Mouse (Mus musculus) ES-Bruce4 (cell line): ENCODE data around the gene Dcun1d1. TPM values are rescaled to one million over a fixed set of nuclear protein-coding genes. Genes with fewer than 3 reads are reported as not detected.

Source experiments
- H3K27ac ChIP-seq: 2 replicates; pipeline ENCODE4 v1.5.1; 2012; ENCODE audit warnings: low read length, inconsistent platforms; ENCODE audit not compliant: insufficient read depth
- H3K27me3 ChIP-seq: 2 replicates; pipeline ENCODE4 v1.6.1; 2012; ENCODE audit warnings: mild to moderate bottlenecking, low read length, inconsistent platforms; ENCODE audit not compliant: control insufficient read depth, poor library complexity, insufficient read depth, severe bottlenecking
- H3K36me3 ChIP-seq: 2 replicates; pipeline ENCODE4 v1.6.1; 2012; ENCODE audit warnings: inconsistent platforms, mild to moderate bottlenecking, low read length, moderate library complexity; ENCODE audit not compliant: control insufficient read depth, poor library complexity, insufficient read depth, severe bottlenecking
- H3K4me1 ChIP-seq: one replicate; pipeline ENCODE4 v1.8.1; 2011; ENCODE audit warnings: low read length; ENCODE audit not compliant: control insufficient read depth, insufficient read depth
- H3K4me3 ChIP-seq: 2 replicates; pipeline ENCODE4 v1.5.1; 2011; ENCODE audit warnings: low read depth, mild to moderate bottlenecking, low read length
- H3K9ac ChIP-seq: 2 replicates; pipeline ENCODE4 v1.6.1; 2012; ENCODE audit warnings: low read depth, mild to moderate bottlenecking, inconsistent platforms; ENCODE audit not compliant: poor library complexity, severe bottlenecking
- H3K9me3 ChIP-seq: replicated peaks from 2 replicates; pipeline ENCODE4 v1.6.1; 2012; ENCODE audit warnings: mild to moderate bottlenecking, low read length, inconsistent platforms; ENCODE audit not compliant: control insufficient read depth, poor library complexity, insufficient read depth, severe bottlenecking
- CTCF ChIP-seq: IDR thresholded peaks from one replicate; pipeline ENCODE4 v1.8.1; 2011; ENCODE audit warnings: low read depth, low read length
- EP300 ChIP-seq: IDR thresholded peaks from 2 replicates; pipeline ENCODE4 v1.6.1; 2011; ENCODE audit warnings: low read depth, low read length; ENCODE audit not compliant: insufficient read depth
- POLR2A ChIP-seq: IDR thresholded peaks from one replicate; pipeline ENCODE4 v1.8.1; 2011; ENCODE audit warnings: low read length; ENCODE audit not compliant: insufficient read depth
- polyA plus RNA-seq: library from polyadenylated mRNA; stranded (reverse); fragments of >200 nt; gene quantifications from 2 replicates; pipeline ENCODE4 v1.2.4, GENCODE M21; 2011; ENCODE audit warnings: low read depth; ENCODE audit not compliant: missing spikeins, insufficient read depth, insufficient read length

Gene Dcun1d1
- polyA plus RNA-seq = 78.8 and 86.1 TPM in 2 replicates

DNA sequence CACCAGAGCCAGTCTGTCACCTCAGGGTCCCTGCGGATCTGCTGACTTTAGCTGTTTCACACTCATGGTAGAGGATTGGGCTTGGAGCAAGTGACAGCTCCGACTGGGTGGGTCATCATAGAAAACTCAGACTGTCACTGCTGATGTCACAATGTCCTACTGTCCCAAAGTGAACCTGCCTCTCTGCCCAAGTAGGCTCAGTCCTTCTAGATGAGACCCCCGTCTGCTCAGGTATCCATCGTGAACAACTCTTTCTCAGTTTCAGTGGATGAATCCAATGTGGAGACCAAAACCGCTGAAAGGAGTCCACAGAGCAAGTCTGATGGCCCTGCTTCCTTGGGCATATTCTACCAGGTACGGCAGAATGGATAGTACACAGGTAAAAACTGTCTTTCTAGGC, at the start of gene Dcun1d1:
Gene Dcun1d1, minus strand, starts transcription at position 101 of the 400 bp plus-strand sequence.
- peaks cover 6% of the 10 kb centered on the region for H3K4me1 ChIP-seq
- TF ChIP-seq POLR2A (no peak), CTCF (no peak)
- no peak within 1 kb of the TSS for H3K27ac ChIP-seq
- no peaks in the 10 kb centered on the region for H3K27me3 ChIP-seq
- H3K36me3 ChIP-seq = no peaks in the 10 kb centered on the region
- no peaks in the 10 kb centered on the region for H3K9me3 ChIP-seq
- H3K9ac ChIP-seq = no peak within 1 kb of the TSS
- H3K4me3 ChIP-seq = no peak within 1 kb of the TSS

DNA sequence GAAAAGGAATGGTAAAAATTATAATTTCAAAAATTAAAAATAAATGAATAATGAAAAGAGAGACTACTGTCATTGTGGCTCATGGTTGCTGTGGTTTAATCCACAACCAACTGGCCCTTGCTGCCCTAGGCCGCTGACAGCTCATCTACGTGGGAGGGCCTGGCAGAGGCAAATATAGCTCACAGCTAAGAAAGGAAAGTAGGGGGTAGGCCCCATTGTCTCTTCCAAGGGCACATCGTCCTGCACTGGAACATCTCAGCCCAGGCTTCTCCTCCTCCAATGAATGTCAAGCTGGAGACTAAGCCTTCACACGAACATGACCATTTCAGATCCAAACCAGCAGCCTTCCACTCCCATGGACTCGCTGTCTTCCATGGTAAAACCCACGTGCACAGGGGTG, 49.0 kb upstream of the Dcun1d1 start:
- H3K9me3 ChIP-seq = no peaks in the 10 kb centered on the region
- no peak overlapping the region for H3K27ac ChIP-seq
- no peaks in the 10 kb centered on the region for H3K4me1 ChIP-seq
- peaks cover 8% of the 10 kb centered on the region for H3K36me3 ChIP-seq
- H3K9ac ChIP-seq = no peak overlapping the region
- H3K27me3 ChIP-seq = no peaks in the 10 kb centered on the region
- H3K4me3 ChIP-seq = no peak overlapping the region
- TF ChIP-seq CTCF (no peak), POLR2A (no peak), EP300 (no peak)

DNA sequence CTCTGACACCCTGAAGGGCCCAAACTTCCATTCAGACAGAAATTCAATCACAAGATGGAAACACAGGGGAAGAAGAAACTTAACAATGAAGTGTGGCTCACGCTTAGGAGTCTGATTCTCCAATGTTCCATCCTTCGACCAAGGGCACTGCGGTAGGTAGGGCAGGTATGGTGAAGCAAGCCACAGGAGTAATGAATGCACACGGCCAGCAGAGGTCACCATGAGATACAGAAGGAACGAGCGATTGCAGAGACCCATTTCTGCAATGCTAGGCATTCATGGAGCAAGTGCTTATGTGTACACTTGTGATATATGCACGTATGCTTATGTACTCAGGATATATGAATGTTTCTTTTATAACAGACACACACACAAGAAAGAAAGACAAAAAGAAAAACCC, 36.3 kb upstream of the Dcun1d1 start:
- Histone ChIP-seq H3K9me3 (no peaks in the 10 kb centered on the region), H3K27ac (no peak overlapping the region), H3K4me1 (no peaks in the 10 kb centered on the region), H3K36me3 (no peaks in the 10 kb centered on the region; the same call in 1 of the 2 replicates), H3K4me3 (no peak overlapping the region), H3K9ac (no peak overlapping the region), H3K27me3 (no peaks in the 10 kb centered on the region)
- TF ChIP-seq CTCF (peak; percentile 76), EP300 (no peak)

GRCm38 (mm10) chr3:35972985-35973384, 35.7 kb upstream of the Dcun1d1 start:
- Histone ChIP-seq H3K4me1 (no peaks in the 10 kb centered on the region), H3K9me3 (no peaks in the 10 kb centered on the region), H3K27me3 (no peaks in the 10 kb centered on the region), H3K36me3 (no peaks in the 10 kb centered on the region; the same call in 1 of the 2 replicates), H3K27ac (no peak overlapping the region), H3K9ac (no peak overlapping the region), H3K4me3 (no peak overlapping the region)
- no peak for TF ChIP-seq CTCF
- no peak for TF ChIP-seq POLR2A
- no peak for TF ChIP-seq EP300

GRCm38 (mm10) chr3:35971149-35971548, 33.9 kb upstream of the Dcun1d1 start:
- Histone ChIP-seq H3K4me3 (no peak overlapping the region), H3K4me1 (no peaks in the 10 kb centered on the region), H3K9ac (no peak overlapping the region), H3K9me3 (no peaks in the 10 kb centered on the region), H3K27ac (no peak overlapping the region), H3K36me3 (no peaks in the 10 kb centered on the region; the same call in 1 of the 2 replicates), H3K27me3 (no peaks in the 10 kb centered on the region)
- TF ChIP-seq EP300 (no peak), CTCF (no peak), POLR2A (no peak)

- TF ChIP-seq POLR2A (no peak), EP300 (no peak), CTCF (no peak)
- no peaks in the 10 kb centered on the region for H3K9me3 ChIP-seq
- no peak overlapping the region for H3K9ac ChIP-seq
- no peak overlapping the region for H3K27ac ChIP-seq
- no peak overlapping the region for H3K4me3 ChIP-seq
- no peaks in the 10 kb centered on the region for H3K36me3 ChIP-seq
- no peaks in the 10 kb centered on the region for H3K4me1 ChIP-seq
- no peaks in the 10 kb centered on the region for H3K27me3 ChIP-seq
Observed at GRCm38 (mm10) chr3:35970441-35970840, 33.2 kb upstream of the Dcun1d1 start.
